Mouse (Mus musculus): ENCODE measurements around the gene Epha4. TPM values are rescaled to one million over a fixed set of nuclear protein-coding genes. Genes with fewer than 3 reads are reported as not detected.

Epha4 gene
- total RNA-seq, 2 experiments from 2014 or later: 224 to 256 TPM

DNA sequence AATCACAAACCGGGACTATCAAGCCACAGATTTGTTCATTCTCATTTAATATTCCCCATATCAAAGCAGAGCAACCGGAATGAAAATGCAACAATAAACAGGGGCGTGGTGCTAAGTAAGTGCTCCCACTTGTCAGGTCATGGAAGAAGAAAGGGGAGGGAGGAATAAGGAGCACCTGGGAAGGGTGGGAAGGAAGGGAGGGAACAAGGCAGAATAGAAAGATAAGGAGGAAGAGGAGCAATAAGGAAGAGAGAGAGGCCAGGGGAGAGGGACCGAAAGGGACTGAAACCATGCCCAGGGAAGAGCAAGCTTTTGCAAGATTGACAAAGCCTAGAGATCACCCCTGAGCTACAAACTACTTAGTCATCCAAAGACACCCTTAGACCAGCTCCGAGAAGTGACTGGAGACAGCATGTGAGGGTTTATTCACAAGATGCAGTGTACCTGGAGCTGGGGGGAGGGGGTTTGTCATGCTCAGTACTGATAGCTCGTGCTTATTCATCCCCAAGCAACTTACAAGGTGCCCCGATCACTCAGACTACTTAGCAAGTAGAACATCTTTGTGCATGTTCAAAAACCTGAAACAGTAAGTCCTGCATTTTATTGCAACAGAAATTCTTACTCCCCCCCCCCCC, 56.0 kb downstream of the Epha4 start:
- DNase-seq (ENCODE audit: low spot score in 2 of 2): no peak
- intact Hi-C loops (cut with DNase I): no loop called here

DNA sequence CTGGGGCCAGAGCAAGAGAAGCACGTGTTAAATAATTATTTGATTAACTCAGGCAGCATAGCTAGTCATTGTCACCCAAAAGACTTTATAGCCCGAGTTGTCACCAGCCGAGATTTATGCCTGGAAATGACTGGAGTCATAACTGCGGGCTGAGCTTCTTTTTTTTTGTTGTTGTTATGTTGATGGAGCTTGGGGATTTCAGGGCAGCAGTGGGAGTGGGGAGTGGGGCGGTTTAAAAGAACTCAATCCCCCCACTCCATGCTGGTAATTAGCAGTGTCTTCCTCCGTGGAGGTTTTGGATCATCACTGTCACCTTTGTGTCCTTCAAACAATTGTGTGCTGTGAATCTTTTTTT, 57.5 kb downstream of the Epha4 start:
- intact Hi-C loops (cut with DNase I): no loop called here
- DNase-seq (ENCODE audit: low spot score in 2 of 2): no peak

DNA sequence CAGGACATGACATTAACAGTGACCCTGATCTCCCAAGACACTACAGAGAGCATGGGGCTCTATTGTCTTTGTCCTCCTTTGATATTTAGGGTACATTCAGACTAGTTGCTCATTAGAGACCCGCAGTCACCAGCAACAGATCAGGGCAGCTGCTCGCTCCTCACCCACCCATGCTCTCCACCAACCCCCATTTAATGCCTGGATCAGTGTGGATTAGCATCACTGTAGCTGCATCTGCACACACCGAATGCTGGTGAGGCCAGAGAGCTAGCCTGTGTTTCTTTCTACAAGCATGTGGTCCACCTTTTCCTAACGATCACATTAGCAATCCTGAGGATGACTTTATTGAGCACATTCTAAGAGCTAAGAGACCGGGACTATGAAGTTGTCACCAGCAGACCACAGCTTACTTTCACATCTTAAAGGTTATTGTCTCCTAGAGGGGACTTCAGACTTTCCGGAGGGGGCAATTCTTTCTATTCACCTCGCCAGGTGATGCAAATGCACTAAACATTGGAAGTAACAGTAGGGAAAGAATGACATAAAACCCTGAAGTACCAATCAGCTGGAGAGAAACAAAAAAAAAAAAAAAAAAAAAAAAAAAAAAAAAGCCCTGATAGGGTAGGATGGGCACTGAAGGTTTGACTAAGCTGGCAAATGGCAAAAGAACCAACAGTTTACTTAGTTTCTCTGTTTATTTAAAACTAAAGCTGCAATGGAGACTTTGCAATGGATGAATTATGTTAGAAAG, 58.0 kb downstream of the Epha4 start:
- DNase-seq (ENCODE audit: low spot score in 2 of 2): no peak
- intact Hi-C loops (cut with DNase I): no loop called here

DNA sequence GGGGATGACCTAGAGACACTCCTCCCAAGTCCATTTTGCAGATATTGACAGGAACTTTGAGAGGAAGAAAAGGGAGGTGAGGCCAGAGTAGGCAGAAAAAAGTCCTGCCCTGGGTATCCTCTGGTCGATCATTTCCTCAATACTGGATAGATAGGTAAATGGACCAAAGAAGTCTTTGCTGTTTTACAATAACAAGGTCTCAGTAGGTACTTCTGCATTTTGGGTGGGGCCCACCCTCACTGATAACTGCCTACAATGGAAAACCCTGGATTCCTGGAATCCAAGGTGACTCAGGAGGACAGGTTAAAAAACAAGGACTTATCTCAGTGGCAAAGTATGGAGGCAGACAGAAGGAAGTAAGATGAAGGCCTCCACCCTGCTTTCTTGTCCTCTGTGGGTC, 61.1 kb downstream of the Epha4 start:
- no peak for DNase-seq (ENCODE audit: low spot score in 2 of 2)
- intact Hi-C loops (cut with DNase I): no loop called here

DNA sequence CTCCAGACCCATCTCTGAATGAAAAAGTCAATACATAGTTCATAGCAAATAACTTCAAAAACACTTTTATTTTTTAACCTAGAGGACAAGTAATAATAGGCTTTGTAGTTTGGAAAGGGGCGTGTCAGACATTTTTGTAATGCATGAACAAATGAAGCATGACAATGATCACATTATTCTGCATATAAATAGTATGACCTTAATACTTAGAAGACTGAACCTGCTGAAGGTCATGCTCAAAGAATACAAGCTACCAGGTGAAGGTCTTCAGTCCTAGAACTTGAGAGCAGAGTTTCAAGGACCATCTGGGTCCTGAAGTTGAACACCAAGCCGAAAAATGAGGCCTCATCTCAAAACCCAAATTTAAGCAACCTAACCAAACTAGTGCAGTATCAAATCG, 62.2 kb downstream of the Epha4 start:
- no peak for DNase-seq (ENCODE audit: low spot score in 2 of 2)
- intact Hi-C loops (cut with DNase I): no loop called here

DNA sequence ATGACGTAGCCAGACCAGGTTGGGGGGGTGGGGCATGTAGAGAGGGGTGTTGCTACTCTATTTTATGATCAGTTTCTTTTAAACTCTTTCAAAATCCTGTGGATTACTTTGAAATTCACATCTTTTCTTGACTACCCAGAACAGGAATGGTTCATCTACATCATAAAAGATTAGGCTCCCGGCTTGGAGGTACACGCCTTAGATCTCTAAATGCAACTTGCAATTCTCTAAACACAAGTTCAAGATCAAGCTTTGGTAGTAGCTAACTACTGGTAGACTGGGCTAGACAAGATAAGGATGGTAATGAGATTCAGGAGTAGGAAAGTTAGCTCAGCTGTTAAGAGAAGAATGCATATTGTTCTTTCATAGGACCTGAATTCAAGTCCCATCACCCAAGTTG, 63.3 kb downstream of the Epha4 start:
- intact Hi-C loops (cut with DNase I): no loop called here
- DNase-seq (ENCODE audit: low spot score in 2 of 2): no peak

DNA sequence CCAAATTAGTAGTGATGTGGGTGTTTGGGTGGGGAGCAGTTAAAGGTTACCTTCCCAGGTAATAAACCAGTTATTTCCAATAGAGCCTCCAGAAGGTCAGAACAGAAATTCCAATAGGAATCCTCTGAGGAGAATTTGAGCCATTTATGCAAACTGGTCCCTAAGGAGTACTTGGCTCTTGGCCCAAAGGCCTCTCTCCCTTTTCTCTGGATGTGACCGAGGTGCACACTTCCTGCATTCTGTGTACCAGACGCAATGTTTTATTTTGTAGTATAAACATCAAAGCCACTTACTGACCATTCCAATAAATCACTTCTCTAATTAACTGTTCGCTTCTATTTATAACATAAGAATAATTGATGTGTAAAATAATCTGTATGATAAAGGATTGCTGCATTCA, 64.7 kb downstream of the Epha4 start:
- intact Hi-C loops (cut with DNase I): no loop called here
- no peak for DNase-seq (ENCODE audit: low spot score in 2 of 2)

DNA sequence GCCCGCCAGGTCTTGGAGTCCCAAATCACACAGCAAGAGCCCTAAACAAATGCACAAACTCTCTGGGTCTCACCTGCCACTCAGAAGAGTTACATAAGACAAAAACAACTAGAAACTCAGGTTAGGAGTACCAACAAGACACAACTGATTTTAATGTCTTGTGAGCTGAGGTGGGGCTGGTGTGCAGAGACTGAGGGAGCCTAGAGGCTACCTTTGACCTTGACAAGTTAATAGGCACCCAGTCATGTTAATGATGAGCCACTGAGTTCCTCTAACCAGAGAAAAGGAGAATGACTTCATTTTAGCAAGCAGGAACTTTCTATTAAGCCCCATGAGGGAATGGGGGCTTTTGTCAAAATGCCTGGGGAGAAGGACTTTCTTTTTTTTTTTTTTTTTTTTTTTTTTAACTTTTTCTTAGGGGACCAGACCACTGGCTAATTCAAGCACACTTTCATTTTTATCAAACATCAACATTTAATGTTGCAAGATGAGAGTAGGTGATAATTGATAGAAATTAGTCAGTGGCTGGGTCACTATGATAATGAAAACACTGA, 67.8 kb downstream of the Epha4 start:
- intact Hi-C loops (cut with DNase I): no loop called here
- DNase-seq (ENCODE audit: low spot score in 2 of 2): no peak

DNA sequence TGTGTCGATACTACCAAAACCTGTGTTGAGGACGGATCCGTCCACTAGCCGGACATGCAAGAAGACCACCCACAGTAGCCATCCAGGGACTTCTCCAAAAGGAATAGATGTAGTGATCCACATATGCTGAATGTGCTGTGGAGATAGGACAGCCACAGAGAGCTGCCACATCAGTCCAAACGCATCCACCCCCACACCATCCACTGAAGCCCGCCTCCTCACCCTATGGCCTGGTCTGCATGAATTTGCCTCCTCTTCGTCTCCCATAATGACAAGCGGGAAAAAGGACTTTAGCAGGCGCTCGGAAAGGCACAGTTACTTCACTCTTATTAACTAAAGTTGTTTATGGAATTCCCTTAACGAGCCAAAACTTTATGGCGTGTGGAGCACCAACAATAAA, 68.5 kb downstream of the Epha4 start:
- intact Hi-C loops (cut with DNase I): no loop called here
- peak; percentile 15 to 24 for DNase-seq (ENCODE audit: low spot score in 2 of 2)

DNA sequence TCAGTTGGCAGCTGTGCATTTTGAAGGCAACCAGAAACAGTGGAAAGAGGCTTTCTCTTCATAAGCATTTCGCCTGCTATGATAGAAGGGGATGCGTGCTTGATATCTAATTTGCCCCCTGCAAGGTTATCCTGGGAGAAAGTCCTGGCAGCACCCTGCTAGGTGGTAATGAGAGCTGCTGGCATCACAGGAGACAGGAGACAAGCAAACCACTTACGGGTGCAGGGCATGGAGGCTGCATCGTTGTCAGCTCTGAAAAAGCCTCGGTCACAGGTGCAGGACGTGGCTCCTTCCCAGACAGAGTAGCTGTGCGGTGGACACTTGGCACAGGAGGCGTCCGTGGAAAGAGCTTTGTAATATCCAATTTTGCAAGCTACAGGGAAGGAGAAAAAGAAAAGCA, 70.2 kb downstream of the Epha4 start:
- DNase-seq (ENCODE audit: low spot score in 2 of 2): no peak
- intact Hi-C loops (cut with DNase I): no loop called here

DNA sequence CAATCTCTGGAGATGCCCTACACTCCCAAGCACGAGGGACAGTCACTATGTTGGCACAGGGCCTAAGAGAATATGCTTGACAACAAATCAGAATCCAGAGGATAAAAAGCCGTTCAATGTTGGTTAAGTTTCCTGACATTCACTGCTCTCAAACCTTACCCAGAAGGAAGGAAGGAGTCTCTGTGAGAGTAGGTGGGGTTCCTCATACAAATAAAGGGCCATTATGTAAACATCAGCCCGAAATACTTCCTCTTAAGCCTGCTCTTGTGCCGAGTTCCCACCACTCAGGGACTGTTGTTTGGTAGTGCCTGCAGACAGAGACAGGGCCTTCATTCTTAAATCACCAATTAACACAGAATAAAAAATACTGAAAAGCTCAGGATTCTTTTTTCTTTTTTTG, 72.9 kb downstream of the Epha4 start:
- DNase-seq (ENCODE audit: low spot score in 2 of 2): no peak
- intact Hi-C loops (cut with DNase I): no loop called here

DNA sequence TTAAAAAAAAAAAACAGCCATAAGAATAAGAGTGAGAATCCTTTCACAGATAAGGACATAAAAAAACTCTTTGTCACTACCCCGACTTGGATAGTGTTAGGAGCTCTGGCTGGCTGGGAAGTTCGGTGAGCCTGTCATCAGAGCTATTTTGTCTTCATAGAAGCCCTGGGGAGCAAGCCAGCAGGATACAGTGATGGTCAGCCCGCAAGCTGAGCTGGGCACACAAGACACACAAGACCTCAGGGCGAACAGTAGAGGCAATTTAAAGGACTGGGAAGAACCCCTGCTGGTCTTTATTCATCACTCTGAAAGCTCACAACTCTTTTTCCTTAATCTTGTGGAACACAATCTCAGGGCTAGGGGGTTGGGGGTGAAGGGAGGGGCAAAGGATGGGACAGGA, 73.5 kb downstream of the Epha4 start:
- DNase-seq (ENCODE audit: low spot score in 2 of 2): no peak
- intact Hi-C loops (cut with DNase I): no loop called here

DNA sequence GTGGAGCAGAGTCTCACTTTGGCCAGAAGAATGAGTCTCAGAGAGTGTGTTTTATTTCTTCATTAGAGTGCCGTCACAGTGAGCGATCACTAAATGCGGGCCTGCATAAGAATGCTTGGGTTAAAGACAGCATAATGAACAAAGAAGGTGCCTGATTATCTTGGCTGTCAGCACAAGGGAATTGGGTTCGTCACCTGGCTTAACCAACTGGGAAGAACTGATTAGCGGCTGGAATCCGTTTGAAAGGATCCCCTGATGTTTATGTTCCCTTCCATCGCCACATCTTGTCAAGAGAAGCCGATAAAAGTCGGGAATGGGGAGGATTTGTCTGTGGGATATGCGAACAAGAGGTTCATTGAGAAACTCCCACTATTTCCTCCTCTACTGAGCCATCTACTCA, 74.4 kb downstream of the Epha4 start:
- intact Hi-C loops (cut with DNase I): no loop called here
- no peak for DNase-seq (ENCODE audit: low spot score in 2 of 2)

DNA sequence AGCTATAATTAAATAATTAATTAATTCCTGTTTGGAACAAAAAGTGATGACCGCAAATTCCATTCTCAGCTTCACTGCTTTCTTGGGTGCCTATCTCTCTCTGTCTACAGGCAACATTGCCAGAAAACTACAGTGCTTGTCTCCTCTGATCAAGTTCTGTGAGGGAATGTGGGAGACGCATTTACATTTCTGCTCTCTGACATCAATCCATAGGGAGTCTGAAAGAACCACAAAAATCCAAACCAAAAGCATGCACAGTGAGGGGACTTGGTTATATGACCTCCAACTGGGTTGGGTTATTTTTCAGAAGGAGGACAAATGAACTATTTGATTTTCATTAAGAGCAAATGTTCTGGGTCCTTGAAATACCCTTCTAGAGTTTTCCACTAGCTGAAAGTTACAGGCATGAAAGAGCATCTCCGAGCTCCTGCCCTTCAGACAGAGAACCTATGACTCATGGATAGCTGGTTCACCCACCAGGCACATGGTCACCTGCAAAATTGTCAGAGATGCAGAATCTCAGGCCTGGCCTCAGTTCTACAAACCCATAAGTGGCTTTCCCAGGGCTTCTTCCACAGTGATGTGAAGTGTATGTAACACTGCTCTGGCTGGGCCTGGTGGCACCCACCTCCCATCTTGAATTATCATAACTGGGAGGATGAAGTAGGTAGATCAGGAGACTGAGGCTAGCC, 75.4 kb downstream of the Epha4 start:
- no peak for DNase-seq (ENCODE audit: low spot score in 2 of 2)
- intact Hi-C loops (cut with DNase I): no loop called here

DNA sequence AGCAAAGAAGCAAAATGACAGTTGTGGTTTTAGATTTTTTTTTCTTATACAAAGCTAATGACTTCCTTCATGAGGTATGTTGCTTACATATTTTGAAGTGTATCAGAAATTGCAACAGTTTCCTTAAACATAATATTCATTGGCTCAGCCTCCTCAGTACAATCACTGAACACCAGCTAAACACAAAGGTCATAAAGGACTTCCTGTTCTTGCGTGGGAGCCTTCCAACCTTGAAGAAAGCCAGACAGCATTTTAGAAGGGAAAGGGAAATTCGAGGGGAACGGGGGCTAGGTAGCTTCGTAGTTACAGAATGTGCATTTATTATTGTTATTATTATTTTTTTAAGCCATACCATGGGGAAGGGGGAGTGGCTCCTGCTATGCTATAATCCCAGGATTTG, 76.2 kb downstream of the Epha4 start:
- intact Hi-C loops (cut with DNase I): no loop called here

DNA sequence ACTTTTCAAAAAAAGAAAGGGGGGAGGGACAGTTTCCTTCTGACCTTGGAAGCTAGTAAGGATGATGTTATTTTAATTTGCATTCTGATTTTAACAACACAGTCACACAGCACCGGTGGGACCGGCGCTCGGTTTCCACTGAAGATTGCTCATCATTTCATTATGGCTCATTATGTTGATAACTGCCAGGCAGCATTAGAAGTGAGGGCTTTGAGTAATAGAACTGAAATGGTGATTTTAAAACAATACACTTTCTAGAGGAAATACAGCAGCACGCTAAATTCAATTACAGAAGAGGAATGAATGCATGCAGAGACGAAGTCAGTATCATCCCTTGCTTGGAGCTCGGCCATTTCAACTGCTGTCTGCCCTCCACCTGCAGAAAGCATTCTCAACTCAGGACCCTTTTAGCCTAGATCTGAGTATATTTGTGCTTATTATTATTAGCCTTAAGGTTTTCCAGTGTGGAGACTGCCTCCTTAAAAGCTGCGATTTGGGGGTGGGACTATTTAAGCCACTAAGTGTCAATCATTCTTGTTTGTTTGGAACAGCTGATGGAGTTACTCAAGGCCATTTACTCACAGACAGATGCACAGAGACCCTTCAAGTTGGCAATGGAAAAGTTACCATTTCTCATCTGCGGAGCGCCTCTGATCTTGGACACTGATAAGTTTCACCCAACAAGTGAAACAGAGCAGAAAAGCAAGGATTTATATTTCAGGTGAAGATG, 76.8 kb downstream of the Epha4 start:
- no peak for DNase-seq (ENCODE audit: low spot score in 2 of 2)
- intact Hi-C loops (cut with DNase I): no loop called here

More for the DNA sequence above, 76.2 kb downstream of the Epha4 start:
- no peak for DNase-seq (ENCODE audit: low spot score in 2 of 2)

DNA sequence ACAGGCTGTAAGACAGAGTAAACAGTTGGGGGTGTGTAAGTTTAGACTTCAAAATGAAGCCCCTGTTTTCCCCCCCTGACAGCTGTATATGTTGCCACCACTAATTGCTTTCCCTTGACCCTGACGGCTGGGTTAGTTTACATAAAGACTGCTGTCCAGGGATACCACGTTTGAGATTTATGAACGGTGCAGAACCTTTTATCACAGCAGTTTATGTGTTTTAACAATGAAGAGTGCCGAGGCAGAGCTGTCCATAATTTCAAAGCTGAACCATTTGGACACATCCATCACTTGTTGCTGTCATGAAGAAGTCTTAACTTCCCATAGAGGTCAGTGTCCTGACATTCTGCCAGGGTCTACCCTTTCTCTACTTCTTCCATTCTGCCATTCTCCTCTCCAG, 79.8 kb downstream of the Epha4 start:
- intact Hi-C loops (cut with DNase I): no loop called here
- DNase-seq (ENCODE audit: low spot score in 2 of 2): no peak

DNA sequence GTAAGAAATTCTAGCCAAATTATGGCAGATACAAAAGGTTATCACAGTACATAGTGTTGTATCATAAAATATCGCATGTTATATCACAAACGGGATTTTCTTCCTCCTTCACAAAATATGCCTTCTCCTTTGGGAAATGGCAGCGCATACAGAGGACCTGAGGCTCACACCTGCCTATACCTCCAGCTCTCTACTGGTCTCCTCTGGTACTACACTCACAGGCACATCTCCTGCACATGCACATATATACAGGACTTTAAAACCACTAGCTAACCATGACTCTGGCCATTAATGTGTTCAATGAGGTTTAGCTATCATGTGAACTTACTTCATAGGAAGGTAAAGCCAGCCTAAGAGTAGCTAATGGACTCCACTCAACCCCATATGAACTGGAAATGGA, 81.7 kb downstream of the Epha4 start:
- intact Hi-C loops (cut with DNase I): no loop called here
- no peak for DNase-seq (ENCODE audit: low spot score in 2 of 2)

DNA sequence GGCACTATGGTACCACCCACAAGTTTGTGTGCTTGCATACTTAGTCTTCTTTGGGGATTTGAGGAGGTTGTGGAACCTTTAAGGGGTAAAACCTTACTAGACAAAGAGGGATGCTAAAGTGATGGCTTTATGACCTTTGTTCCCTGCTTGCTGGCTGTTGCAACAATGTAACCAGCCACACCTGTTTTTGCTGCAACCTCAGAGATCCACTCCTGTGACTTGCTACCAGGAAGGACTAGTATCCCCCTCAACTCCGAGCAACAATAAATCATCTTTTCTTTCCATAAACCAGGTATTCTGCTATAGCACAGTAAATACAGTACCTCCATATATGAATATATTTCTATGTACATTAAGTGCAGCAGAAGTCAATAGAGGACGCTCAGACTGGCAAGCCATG, 82.4 kb downstream of the Epha4 start:
- intact Hi-C loops (cut with DNase I): no loop called here
- no peak for DNase-seq (ENCODE audit: low spot score in 2 of 2)

DNA sequence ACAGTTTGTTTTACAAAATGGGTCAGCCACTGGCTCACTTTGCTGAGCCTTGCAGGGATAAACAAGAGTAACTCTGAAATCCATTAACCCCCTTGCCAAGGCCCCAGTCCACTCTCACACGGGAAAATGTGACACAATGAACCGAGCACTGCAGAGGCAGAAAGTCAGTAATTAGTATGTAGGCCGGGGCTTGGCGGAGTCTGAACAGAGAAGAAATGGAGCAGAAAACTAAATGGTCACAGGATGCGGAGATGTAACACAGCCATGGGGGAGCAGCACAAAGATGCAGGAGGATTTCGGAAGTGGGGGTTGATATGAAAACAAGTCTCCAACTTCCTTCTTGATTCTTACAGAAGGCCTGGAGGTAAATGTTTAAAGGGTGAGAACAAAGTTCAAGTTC, 85.7 kb downstream of the Epha4 start:
- DNase-seq (ENCODE audit: low spot score in 2 of 2): no peak
- intact Hi-C loops (cut with DNase I): no loop called here

Measured in left cerebral cortex, postnatal 14 days (tissue).